Mouse (Mus musculus) Muller cell, postnatal 12 days (primary cell): ENCODE measurements around the gene 2510002D24Rik.
"Not testable (repeated sequence)": the region's sequence is repeated elsewhere in the genome, so short reads cannot be mapped to it uniquely, and the experiment has no call there.

ENCODE experiments used
- DNase-seq: peaks from one replicate; pipeline ENCODE4 v3.0.0-alpha.2; 2015; ENCODE audit errors: inconsistent ontology term

Gene 2510002D24Rik

GRCm38 (mm10) chr16:18849521-18850190 is 13.3 kb downstream of the 2510002D24Rik start:
- not testable (repeated sequence) for DNase-seq

- DNase-seq = peak; percentile 27
Measured at GRCm38 (mm10) chr16:18858551-18858950, 22.2 kb downstream of the 2510002D24Rik start.

- DNase-seq = peak; percentile 95
Measured at GRCm38 (mm10) chr16:18860186-18860585, 23.8 kb downstream of the 2510002D24Rik start.

- DNase-seq = not testable (repeated sequence)
Measured at GRCm38 (mm10) chr16:18870495-18870894, 34.1 kb downstream of the 2510002D24Rik start.

- no peak for DNase-seq
Measured at GRCm38 (mm10) chr16:18876091-18876441, 39.7 kb downstream of the 2510002D24Rik start.

- peak; percentile 97 for DNase-seq
Measured at GRCm38 (mm10) chr16:18876442-18877308, 40.3 kb downstream of the 2510002D24Rik start, which contains the start of the genes Mrpl40 and Hira. Gene Mrpl40 (minus strand): TSS chr16:18876862. Gene Hira (plus strand): TSS chr16:18877037.

GRCm38 (mm10) chr16:18877386-18878090 is 41.2 kb downstream of the 2510002D24Rik start:
- peak; percentile 81 for DNase-seq

GRCm38 (mm10) chr16:18878091-18878720 is 41.8 kb downstream of the 2510002D24Rik start:
- no peak for DNase-seq

- DNase-seq = no peak
Measured at GRCm38 (mm10) chr16:18884044-18884443, 47.7 kb downstream of the 2510002D24Rik start.
